Mouse (Mus musculus) heart, adult 2 months (tissue): Measurements from ENCODE around the gene Fdx1l.

Experiments
- CTCF ChIP-seq: fragments of 200-600 bp; IDR thresholded peaks from 2 replicates; pipeline ENCODE4 v1.8.1; 2022; ENCODE audit warnings: antibody characterized with exemption, mild to moderate bottlenecking, moderate library complexity
- EP300 ChIP-seq: fragments of 200-500 bp; IDR thresholded peaks from 2 replicates; pipeline ENCODE4 v1.6.1; 2011; ENCODE audit warnings: low read depth, low read length, control low read depth; ENCODE audit not compliant: insufficient read depth
- POLR2A ChIP-seq: fragments of 200-500 bp; IDR thresholded peaks from 2 replicates; pipeline ENCODE4 v1.6.1; 2011; ENCODE audit warnings: mild to moderate bottlenecking, low read depth, low read length, control low read depth; ENCODE audit not compliant: insufficient read depth

- TF ChIP-seq POLR2A, result no peak
- TF ChIP-seq CTCF, result no peak
- no peak for TF ChIP-seq EP300
These were observed 40.3 kb downstream of the Fdx1l start for GRCm38 (mm10) chr9:21033136-21033535.
